Mouse (Mus musculus) lung, adult 2 months (tissue): Measurements from ENCODE around the gene Btnl2.

Experiments
- CTCF ChIP-seq: fragments of 200-500 bp; IDR thresholded peaks from 2 replicates; pipeline ENCODE4 v1.5.1; 2011; ENCODE audit warnings: mild to moderate bottlenecking, low read length, control low read depth; ENCODE audit not compliant: insufficient read depth
- POLR2A ChIP-seq: fragments of 200-500 bp; IDR thresholded peaks from 2 replicates; pipeline ENCODE4 v1.6.1; 2011; ENCODE audit warnings: low read depth, mild to moderate bottlenecking, control low read depth, low read length, borderline replicate concordance; ENCODE audit errors: extremely low read depth

DNA sequence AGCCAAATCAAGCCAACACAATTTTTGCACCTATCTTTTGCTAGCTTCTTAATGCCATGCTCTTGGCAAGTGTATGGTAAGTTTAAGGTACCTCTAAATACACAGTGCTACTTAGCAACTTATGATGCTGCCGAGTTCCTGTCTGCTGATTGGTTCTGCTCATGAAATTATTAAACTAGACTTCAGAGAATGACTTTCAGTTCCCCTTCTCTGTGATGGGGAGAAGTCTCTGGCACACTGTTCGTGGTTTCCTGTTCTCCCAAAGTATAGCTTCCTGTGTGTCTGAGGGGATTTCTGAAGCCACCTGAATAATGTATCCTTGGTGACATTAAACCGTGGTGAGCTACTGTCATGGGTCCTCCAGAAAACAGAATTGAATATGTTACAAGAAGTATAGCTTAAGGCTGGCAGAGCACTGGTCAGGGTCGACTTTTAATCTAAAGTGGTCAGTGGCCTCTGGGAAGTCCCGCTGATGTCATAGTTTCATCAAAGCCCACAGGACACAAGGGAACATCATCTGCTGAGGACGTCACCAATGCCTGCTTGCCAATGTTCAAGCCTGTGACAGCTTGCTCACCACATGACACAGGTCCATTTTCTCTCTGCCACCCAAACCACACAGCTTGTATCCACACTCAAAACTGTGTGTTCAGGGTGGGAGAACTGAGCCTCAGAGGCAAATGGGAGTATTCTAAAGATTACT lies 6.9 kb upstream of the Btnl2 start:
- TF ChIP-seq CTCF (no peak), POLR2A (no peak)
